Mouse (Mus musculus) embryonic facial prominence, embryonic 15.5 days (tissue): ENCODE results near the gene Ip6k2. TPM values are rescaled to one million over a fixed set of nuclear protein-coding genes. Genes with fewer than 3 reads are reported as not detected.
A peak's percentile ranks its signal among the peaks of the same experiment; 100 is the strongest.

Experiments
- ATAC-seq: fragments of 200-750 bp; cut with Nextera tagmentation; 2 replicates; pipeline ENCODE4 v1.8.0; 2017; ENCODE audit warnings: low read depth, moderate TSS enrichment; ENCODE audit not compliant: insufficient number of reproducible peaks, low FRiP score, low TSS enrichment
- H3K27ac ChIP-seq: fragments of 300-500 bp; sonication (generic); replicated peaks from 2 replicates; pipeline ENCODE4 v1.5.1; 2015; ENCODE audit warnings: mild to moderate bottlenecking, inconsistent platforms
- H3K27me3 ChIP-seq: fragments of 300-500 bp; sonication (generic); 2 replicates; pipeline ENCODE4 v1.6.1; 2015; ENCODE audit warnings: inconsistent platforms
- H3K36me3 ChIP-seq: fragments of 300-500 bp; sonication (generic); 2 replicates; pipeline ENCODE4 v1.6.1; 2015; ENCODE audit warnings: mild to moderate bottlenecking, inconsistent platforms
- H3K4me1 ChIP-seq: fragments of 300-500 bp; sonication (generic); 2 replicates; pipeline ENCODE4 v1.6.1; 2015; ENCODE audit warnings: inconsistent platforms
- H3K4me2 ChIP-seq: fragments of 300-500 bp; sonication (generic); replicated peaks from 2 replicates; pipeline ENCODE4 v1.6.1; 2015; ENCODE audit warnings: mild to moderate bottlenecking, inconsistent platforms
- H3K4me3 ChIP-seq: fragments of 300-500 bp; sonication (generic); replicated peaks from 2 replicates; pipeline ENCODE4 v1.5.1; 2015; ENCODE audit warnings: mild to moderate bottlenecking, inconsistent platforms
- H3K9ac ChIP-seq: fragments of 300-500 bp; sonication (generic); 2 replicates; pipeline ENCODE4 v1.6.1; 2015; ENCODE audit warnings: inconsistent platforms
- H3K9me3 ChIP-seq: fragments of 300-500 bp; sonication (generic); replicated peaks from 2 replicates; pipeline ENCODE4 v1.6.1; 2016; ENCODE audit warnings: inconsistent platforms
- WGBS: fragments of 180-500 bp; shearing (Covaris S2); methylation state at CpG from one replicate; pipeline ENCODE4 v1.1.7; 2015; 5-methylcytosine and 5-hydroxymethylcytosine counted together
- polyA plus RNA-seq: library from polyadenylated mRNA; unstranded; fragments of >200 nt; fragmentation: Nextera tagmentation; extraction: Ambion mirVana; gene quantifications from 2 replicates; pipeline ENCODE4 v1.2.1, GENCODE M21; 2015

Ip6k2 gene
- polyA plus RNA-seq, 1 experiment from 2014 or later: 101 TPM

DNA sequence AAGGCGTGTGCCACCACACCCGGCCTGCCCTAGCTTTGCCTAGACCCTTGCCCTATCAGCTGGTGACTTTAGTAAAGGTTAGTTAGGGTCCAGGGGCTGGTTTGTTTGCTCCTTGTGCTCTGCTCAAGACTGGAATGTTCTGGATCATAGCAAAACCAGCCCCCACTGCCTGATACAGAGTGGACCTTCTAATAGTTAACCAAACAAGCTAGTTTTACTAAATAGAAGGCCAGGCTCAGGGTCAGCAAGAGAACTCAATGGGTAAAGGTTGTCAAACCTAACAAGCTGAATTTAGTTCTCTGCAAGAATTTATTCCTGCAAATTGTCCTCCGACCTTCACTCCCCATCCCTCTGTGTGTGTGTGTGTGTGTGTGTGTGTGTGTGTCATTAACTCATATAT is 29.6 kb upstream of the Ip6k2 start:
- no peaks in the 10 kb centered on the region for H3K9me3 ChIP-seq
- no peak overlapping the region for H3K4me3 ChIP-seq
- peaks cover 4% of the 10 kb centered on the region; the same call in 1 of the 2 replicates for H3K36me3 ChIP-seq
- H3K4me1 ChIP-seq: 0 out of 2 replicates have a peak, but pooled peaks cover 3% of the 10 kb centered on the region
- H3K27me3 ChIP-seq: no peaks in the 10 kb centered on the region
- H3K9ac ChIP-seq: no peak overlapping the region
- no peak overlapping the region for H3K4me2 ChIP-seq
- no peak overlapping the region for H3K27ac ChIP-seq
- 87% methylated on average over 3 of the region's 3 CpGs for WGBS
- ATAC-seq: no peak

DNA sequence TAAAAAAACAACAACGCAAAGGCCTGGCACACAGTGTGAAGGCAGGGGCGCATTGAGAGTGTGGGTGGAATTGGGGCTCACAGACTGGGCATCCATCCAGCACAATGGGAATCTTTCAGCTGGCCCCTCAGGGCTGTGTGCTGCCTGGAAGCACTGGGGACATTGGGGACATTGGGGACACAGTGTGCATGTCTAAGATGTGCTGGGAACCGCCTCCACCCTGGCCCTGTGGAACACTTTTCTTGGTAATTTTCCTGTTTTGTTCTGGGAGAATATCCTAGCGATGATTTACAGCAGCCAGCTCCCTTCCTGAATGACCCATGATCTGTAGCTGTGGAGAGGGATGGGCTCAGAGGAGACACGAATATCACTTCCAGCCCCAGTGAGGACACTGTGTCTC is 29.2 kb upstream of the Ip6k2 start:
- WGBS: 79% methylated on average over 5 of the region's 5 CpGs
- H3K4me1 ChIP-seq: 0 out of 2 replicates have a peak, but pooled peaks cover 3% of the 10 kb centered on the region
- 0 out of 2 replicates have a peak, but pooled peaks cover 2% of the 10 kb centered on the region for H3K36me3 ChIP-seq
- no peaks in the 10 kb centered on the region for H3K9me3 ChIP-seq
- H3K4me2 ChIP-seq: no peak overlapping the region
- H3K4me3 ChIP-seq: no peak overlapping the region
- ATAC-seq: no peak
- H3K27me3 ChIP-seq: no peaks in the 10 kb centered on the region
- H3K27ac ChIP-seq: no peak overlapping the region
- no peak overlapping the region for H3K9ac ChIP-seq

- Histone ChIP-seq H3K9me3 (no peaks in the 10 kb centered on the region), H3K36me3 (no peaks in the 10 kb centered on the region), H3K4me2 (no peak overlapping the region), H3K27ac (no peak overlapping the region), H3K4me3 (no peak overlapping the region), H3K27me3 (no peaks in the 10 kb centered on the region), H3K4me1 (0 out of 2 replicates have a peak, but pooled peaks cover 3% of the 10 kb centered on the region), H3K9ac (no peak overlapping the region)
- WGBS: 41% methylated on average over 6 of the region's 6 CpGs
- ATAC-seq: no peak
Measured at GRCm38 (mm10) chr9:108757406-108757805, 26.2 kb upstream of the Ip6k2 start.

GRCm38 (mm10) chr9:108759121-108759520 is 24.5 kb upstream of the Ip6k2 start:
- no peaks in the 10 kb centered on the region for H3K9me3 ChIP-seq
- no peaks in the 10 kb centered on the region for H3K36me3 ChIP-seq
- no peak overlapping the region for H3K4me2 ChIP-seq
- H3K4me1 ChIP-seq: 0 out of 2 replicates have a peak, but pooled peaks cover 3% of the 10 kb centered on the region
- 95% methylated on average over 20 of the region's 20 CpGs for WGBS
- H3K4me3 ChIP-seq: no peak overlapping the region
- ATAC-seq: no peak
- no peak overlapping the region for H3K9ac ChIP-seq
- no peaks in the 10 kb centered on the region for H3K27me3 ChIP-seq
- H3K27ac ChIP-seq: no peak overlapping the region

DNA sequence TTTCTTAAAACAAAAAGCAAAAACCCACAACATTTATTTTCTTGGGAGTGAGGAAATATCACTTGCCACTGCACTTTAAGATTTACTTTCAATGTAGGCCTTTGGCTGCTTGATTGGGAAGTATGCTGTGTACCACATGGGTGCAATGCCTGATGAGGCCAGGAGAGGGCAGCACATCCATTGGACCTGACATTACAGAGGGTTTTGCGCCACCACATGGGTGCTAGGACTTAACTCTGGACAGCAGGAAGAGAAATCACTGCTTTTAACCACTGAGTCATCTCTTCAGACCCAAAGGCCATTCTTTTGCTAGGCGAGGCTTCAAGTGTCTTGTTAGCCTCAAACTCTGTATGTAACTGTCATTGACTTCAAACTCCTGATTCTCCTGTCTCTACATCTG is 23.8 kb upstream of the Ip6k2 start:
- Histone ChIP-seq H3K27ac (no peak overlapping the region), H3K9ac (no peak overlapping the region), H3K27me3 (no peaks in the 10 kb centered on the region), H3K36me3 (no peaks in the 10 kb centered on the region), H3K4me1 (0 out of 2 replicates have a peak, but pooled peaks cover 3% of the 10 kb centered on the region), H3K9me3 (no peaks in the 10 kb centered on the region), H3K4me3 (no peak overlapping the region), H3K4me2 (no peak overlapping the region)
- no peak for ATAC-seq
- 59% methylated on average over 2 of the region's 2 CpGs for WGBS

GRCm38 (mm10) chr9:108761561-108761960 is 22.0 kb upstream of the Ip6k2 start:
- no peaks in the 10 kb centered on the region for H3K9me3 ChIP-seq
- H3K4me1 ChIP-seq: 0 out of 2 replicates have a peak, but pooled peaks cover 3% of the 10 kb centered on the region
- H3K4me2 ChIP-seq: no peak overlapping the region
- H3K4me3 ChIP-seq: no peak overlapping the region
- H3K9ac ChIP-seq: no peak overlapping the region
- H3K27me3 ChIP-seq: no peaks in the 10 kb centered on the region
- no peak for ATAC-seq
- no peak overlapping the region for H3K27ac ChIP-seq
- H3K36me3 ChIP-seq: no peaks in the 10 kb centered on the region

DNA sequence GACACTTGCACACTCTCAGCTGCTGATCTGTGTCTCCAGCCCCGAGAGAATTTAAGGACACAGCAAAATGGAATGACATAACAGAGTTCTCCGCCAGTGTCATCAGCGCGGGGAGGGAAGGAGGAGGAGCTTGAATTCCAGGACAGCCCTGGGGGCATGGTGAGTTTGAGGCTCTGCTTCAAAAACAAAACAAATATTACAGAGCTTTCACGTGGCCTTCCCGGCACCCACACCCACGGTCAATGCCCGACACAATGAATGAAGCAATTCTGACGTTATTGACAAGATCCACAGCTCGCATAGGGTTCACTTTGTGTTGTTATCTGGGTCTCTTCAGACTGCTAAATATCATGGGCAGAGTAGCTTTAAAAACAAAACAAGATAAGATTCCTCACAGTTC is 18.6 kb upstream of the Ip6k2 start:
- H3K36me3 ChIP-seq: no peaks in the 10 kb centered on the region
- WGBS: 69% methylated on average over 10 of the region's 10 CpGs
- ATAC-seq: no peak
- H3K27me3 ChIP-seq: no peaks in the 10 kb centered on the region
- no peaks in the 10 kb centered on the region for H3K9me3 ChIP-seq
- no peak overlapping the region for H3K27ac ChIP-seq
- no peak overlapping the region for H3K4me2 ChIP-seq
- no peaks in the 10 kb centered on the region for H3K4me1 ChIP-seq
- no peak overlapping the region for H3K4me3 ChIP-seq
- no peak overlapping the region for H3K9ac ChIP-seq

DNA sequence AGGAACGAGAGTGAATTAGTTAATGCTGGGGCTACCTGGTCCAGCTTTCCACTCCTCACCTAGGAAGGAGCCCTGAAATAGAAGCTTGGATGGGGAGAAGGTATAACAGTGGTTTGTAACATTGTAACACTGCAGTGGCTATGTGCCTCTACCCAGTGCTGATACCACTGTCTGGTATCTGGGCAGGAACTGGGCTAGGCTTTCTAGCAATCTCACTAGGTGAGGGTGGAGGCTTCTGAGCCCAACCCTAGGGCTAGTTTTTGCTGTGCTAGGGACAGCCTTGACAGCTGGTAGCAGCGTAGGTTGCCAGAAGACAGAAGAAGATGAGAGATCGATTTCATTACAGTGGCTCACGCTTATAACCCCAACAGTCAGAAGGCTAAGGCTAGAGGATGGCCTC is 7.0 kb upstream of the Ip6k2 start:
- Histone ChIP-seq H3K36me3 (no peaks in the 10 kb centered on the region), H3K4me1 (0 out of 2 replicates have a peak, but pooled peaks cover 2% of the 10 kb centered on the region), H3K4me3 (no peak overlapping the region), H3K4me2 (no peak overlapping the region), H3K27me3 (no peaks in the 10 kb centered on the region), H3K9ac (no peak overlapping the region), H3K9me3 (peaks cover 3% of the 10 kb centered on the region; the same call in 1 of the 2 replicates), H3K27ac (no peak overlapping the region)
- no peak for ATAC-seq
- WGBS: 58% methylated on average over 4 of the region's 4 CpGs

GRCm38 (mm10) chr9:108777276-108777675 is 6.3 kb upstream of the Ip6k2 start:
- no peak overlapping the region for H3K27ac ChIP-seq
- H3K9ac ChIP-seq: no peak overlapping the region
- H3K4me1 ChIP-seq: 0 out of 2 replicates have a peak, but pooled peaks cover 2% of the 10 kb centered on the region
- H3K9me3 ChIP-seq: peaks cover 2% of the 10 kb centered on the region; the same call in 1 of the 2 replicates
- no peaks in the 10 kb centered on the region for H3K36me3 ChIP-seq
- 82% methylated on average over 4 of the region's 4 CpGs for WGBS
- H3K27me3 ChIP-seq: no peaks in the 10 kb centered on the region
- H3K4me3 ChIP-seq: no peak overlapping the region
- H3K4me2 ChIP-seq: no peak overlapping the region
- no peak for ATAC-seq

DNA sequence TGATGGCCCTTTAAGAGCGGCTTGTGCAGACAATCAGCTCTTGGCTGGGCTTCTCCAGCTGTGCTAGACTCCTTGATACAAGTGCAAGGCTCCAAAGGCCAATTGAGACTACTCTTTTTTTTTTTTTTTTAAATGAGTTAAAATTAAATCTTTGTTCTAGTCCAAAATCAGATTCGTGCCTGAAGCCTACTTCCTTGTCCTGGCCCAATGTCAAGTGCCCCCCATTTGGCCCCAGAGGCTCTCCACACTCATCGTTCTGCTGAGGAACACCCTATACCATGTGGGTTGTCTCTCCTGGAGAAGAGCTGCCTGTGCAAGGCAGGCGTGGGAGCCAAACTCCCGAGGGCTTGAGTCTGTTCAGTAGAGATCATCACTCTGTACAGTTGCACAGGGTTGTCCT is 2.6 kb upstream of the Ip6k2 start:
- 50% methylated on average over 5 of the region's 5 CpGs for WGBS
- no peak overlapping the region for H3K4me2 ChIP-seq

DNA sequence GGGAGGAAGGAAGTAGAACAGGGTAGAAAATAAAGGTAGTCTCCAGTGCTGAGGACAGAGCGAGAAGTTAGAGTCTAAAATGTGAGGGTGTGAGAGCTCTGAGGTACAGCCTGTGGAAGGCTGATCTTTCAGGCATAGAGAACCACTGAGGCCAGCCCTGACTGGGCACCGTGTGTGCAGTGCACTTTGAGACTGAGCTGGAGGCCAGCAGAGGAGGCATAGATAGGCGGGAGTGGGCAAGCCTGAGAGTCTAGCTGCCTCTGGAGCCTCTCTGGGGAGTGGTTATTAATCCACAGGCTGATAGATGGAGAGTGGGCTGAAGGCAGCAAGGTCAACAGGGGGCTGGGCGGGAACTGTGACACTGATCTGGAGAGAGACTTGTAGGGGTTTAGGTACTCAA is 1.7 kb upstream of the Ip6k2 start:
- no peaks in the 10 kb centered on the region for H3K27me3 ChIP-seq
- H3K36me3 ChIP-seq: no peaks in the 10 kb centered on the region
- H3K4me1 ChIP-seq: peaks cover 25% of the 10 kb centered on the region
- no peak for ATAC-seq
- no peaks in the 10 kb centered on the region for H3K9me3 ChIP-seq
- no peak overlapping the region for H3K4me2 ChIP-seq
- H3K27ac ChIP-seq: no peak overlapping the region
- H3K4me3 ChIP-seq: no peak overlapping the region
- WGBS: 60% methylated on average over 4 of the region's 4 CpGs
- H3K9ac ChIP-seq: no peak overlapping the region

More for the DNA sequence above, 2.6 kb upstream of the Ip6k2 start:
- H3K4me3 ChIP-seq: no peak overlapping the region
- H3K9ac ChIP-seq: no peak overlapping the region
- no peaks in the 10 kb centered on the region for H3K36me3 ChIP-seq
- H3K9me3 ChIP-seq: no peaks in the 10 kb centered on the region
- no peak overlapping the region for H3K27ac ChIP-seq
- no peak for ATAC-seq
- H3K4me1 ChIP-seq: peaks cover 17% of the 10 kb centered on the region
- no peaks in the 10 kb centered on the region for H3K27me3 ChIP-seq

DNA sequence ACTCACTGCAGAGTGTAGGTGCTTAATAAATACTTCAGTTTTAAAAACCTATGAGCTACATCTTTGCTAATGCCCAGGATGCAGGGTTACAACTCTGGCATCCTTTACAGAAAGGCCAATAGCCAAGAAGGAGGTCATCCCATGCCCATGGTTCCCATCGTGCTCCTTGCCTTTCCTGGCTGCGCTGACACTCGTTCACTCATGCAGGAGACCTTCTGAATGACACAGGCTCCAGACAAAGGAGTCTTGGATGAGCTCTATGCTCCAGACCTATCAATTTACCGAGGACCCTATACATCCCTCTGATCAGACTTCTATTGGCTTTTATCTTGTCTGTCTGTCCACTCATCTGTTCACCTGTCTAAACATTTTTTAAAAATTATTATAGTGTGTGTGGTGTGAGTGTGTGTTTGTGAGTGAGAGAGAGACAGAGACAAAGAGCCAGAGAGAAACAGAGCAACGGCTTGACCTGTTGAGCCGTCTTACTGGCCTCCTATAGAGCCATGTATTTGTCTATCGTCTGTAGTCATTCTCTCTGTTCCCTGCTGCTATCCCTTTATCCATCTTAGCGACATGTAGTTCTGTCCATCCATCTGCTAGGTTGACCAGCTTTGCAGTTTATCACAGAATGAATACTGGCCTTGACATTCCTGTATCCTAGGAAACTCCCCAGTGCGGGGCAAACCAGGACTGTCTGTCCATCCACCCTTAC is 604 bp upstream of the Ip6k2 start:
- H3K9ac ChIP-seq: peak overlapping the region; percentile 88
- H3K4me3 ChIP-seq: peak overlapping the region; percentile 89
- ATAC-seq: no peak
- H3K27ac ChIP-seq: peak overlapping the region; percentile 84
- H3K4me2 ChIP-seq: peak overlapping the region; percentile 63
- H3K9me3 ChIP-seq: no peaks in the 10 kb centered on the region
- H3K27me3 ChIP-seq: no peaks in the 10 kb centered on the region
- no peaks in the 10 kb centered on the region for H3K36me3 ChIP-seq
- peaks cover 34% of the 10 kb centered on the region for H3K4me1 ChIP-seq
- WGBS: 28% methylated on average over 9 of the region's 9 CpGs
